Mouse (Mus musculus): Measurements from ENCODE around the gene Ccm2l.

GRCm38 (mm10) chr2:153117051-153117486 is 51.3 kb downstream of the Ccm2l start:
- TF ChIP-seq CTCF (IDR thresholded peaks at IDR 0.05; ENCODE audit: low read depth, low read length) (no peak), POLR2A (IDR thresholded peaks at IDR 0.05; ENCODE audit: extremely low read depth, insufficient read depth, low read length) (no peak)
